Mouse (Mus musculus): ENCODE data around the gene Ints5. TPM values are rescaled to one million over a fixed set of nuclear protein-coding genes. Genes with fewer than 3 reads are reported as not detected.

Ints5 gene
- total RNA-seq, 2 experiments from 2014 or later, result 9.5 to 10.3 TPM

GRCm38 (mm10) chr19:8920836-8921291, 28.1 kb downstream of the Ints5 start:
- no peak for DNase-seq
- intact Hi-C loops (cut with DNase I; ENCODE audit: low total_unique reads), result no loop called here

- intact Hi-C loops (cut with DNase I; ENCODE audit: low total_unique reads), result no loop called here
- no peak for DNase-seq
Observed at GRCm38 (mm10) chr19:8921741-8922140, 28.9 kb downstream of the Ints5 start.

GRCm38 (mm10) chr19:8926766-8927165, 34.0 kb downstream of the Ints5 start:
- intact Hi-C loops (cut with DNase I; ENCODE audit: low total_unique reads), result no loop called here
- no peak for DNase-seq

- no peak for DNase-seq
- intact Hi-C loops (cut with DNase I; ENCODE audit: low total_unique reads), result no loop called here
Observed at GRCm38 (mm10) chr19:8927891-8928525, 35.2 kb downstream of the Ints5 start.

GRCm38 (mm10) chr19:8928689-8929223, 36.0 kb downstream of the Ints5 start:
- no peak for DNase-seq
- intact Hi-C loops (cut with DNase I; ENCODE audit: low total_unique reads), result no loop called here

- peak; percentile 91 for DNase-seq
Observed at GRCm38 (mm10) chr19:8929224-8930088, 36.7 kb downstream of the Ints5 start, which contains the start of the genes Rom1 and Eml3. Gene Rom1 (minus strand): TSS chr19:8929356. Gene Eml3 (plus strand): TSS chr19:8929552.

GRCm38 (mm10) chr19:8930117-8930516, 37.3 kb downstream of the Ints5 start:
- DNase-seq, result no peak

More at GRCm38 (mm10) chr19:8929224-8930088, 36.7 kb downstream of the Ints5 start, which contains the start of the genes Rom1 and Eml3:
- intact Hi-C loops (cut with DNase I; ENCODE audit: low total_unique reads), result no loop called here

GRCm38 (mm10) chr19:8930771-8931170, 38.0 kb downstream of the Ints5 start:
- no peak for DNase-seq
- intact Hi-C loops (cut with DNase I; ENCODE audit: low total_unique reads), result no loop called here

More at GRCm38 (mm10) chr19:8930117-8930516, 37.3 kb downstream of the Ints5 start:
- intact Hi-C loops (cut with DNase I; ENCODE audit: low total_unique reads), result no loop called here

- intact Hi-C loops (cut with DNase I; ENCODE audit: low total_unique reads), result no loop called here
- no peak for DNase-seq
Observed at GRCm38 (mm10) chr19:8936736-8937135, 43.9 kb downstream of the Ints5 start.

GRCm38 (mm10) chr19:8940526-8941133, 47.8 kb downstream of the Ints5 start:
- intact Hi-C loops (cut with DNase I; ENCODE audit: low total_unique reads), result no loop called here
- DNase-seq, result no peak

GRCm38 (mm10) chr19:8941136-8941514, 48.3 kb downstream of the Ints5 start:
- intact Hi-C loops (cut with DNase I; ENCODE audit: low total_unique reads), result no loop called here

GRCm38 (mm10) chr19:8941515-8942217, 48.9 kb downstream of the Ints5 start, which contains the start of gene Mta2:
Gene Mta2 (plus strand): TSS chr19:8941875.
- peak; percentile 98 for DNase-seq
- intact Hi-C loops (cut with DNase I; ENCODE audit: low total_unique reads), result no loop called here

More at GRCm38 (mm10) chr19:8941136-8941514, 48.3 kb downstream of the Ints5 start:
- no peak for DNase-seq

GRCm38 (mm10) chr19:8942276-8942964, 49.6 kb downstream of the Ints5 start:
- peak; percentile 58 for DNase-seq
- intact Hi-C loops (cut with DNase I; ENCODE audit: low total_unique reads), result no loop called here

- intact Hi-C loops (cut with DNase I; ENCODE audit: low total_unique reads), result no loop called here
Observed at GRCm38 (mm10) chr19:8943047-8943446, 50.2 kb downstream of the Ints5 start.

GRCm38 (mm10) chr19:8944062-8944461, 51.3 kb downstream of the Ints5 start:
- no peak for DNase-seq
- intact Hi-C loops (cut with DNase I; ENCODE audit: low total_unique reads), result no loop called here

More at GRCm38 (mm10) chr19:8943047-8943446, 50.2 kb downstream of the Ints5 start:
- no peak for DNase-seq

- intact Hi-C loops (cut with DNase I; ENCODE audit: low total_unique reads), result no loop called here
- peak; percentile 82 for DNase-seq
Observed at GRCm38 (mm10) chr19:8944750-8945149, 51.9 kb downstream of the Ints5 start.

GRCm38 (mm10) chr19:8945251-8945650, 52.4 kb downstream of the Ints5 start:
- intact Hi-C loops (cut with DNase I; ENCODE audit: low total_unique reads), result no loop called here
- DNase-seq, result no peak

- intact Hi-C loops (cut with DNase I; ENCODE audit: low total_unique reads), result no loop called here
- no peak for DNase-seq
Observed at GRCm38 (mm10) chr19:8946929-8947328, 54.1 kb downstream of the Ints5 start.

Data from gastrocnemius, postnatal 14 days (tissue).